Mouse (Mus musculus) neural tube, embryonic 15.5 days (tissue): ENCODE results near the gene Ppm1a. TPM values are rescaled to one million over a fixed set of nuclear protein-coding genes. Genes with fewer than 3 reads are reported as not detected.
A peak's percentile ranks its signal among the peaks of the same experiment; 100 is the strongest.

Source experiments
- ATAC-seq: fragments of 200-750 bp; cut with Nextera tagmentation; 2 replicates; pipeline ENCODE4 v1.8.0; 2017; ENCODE audit warnings: mild to moderate bottlenecking, moderate TSS enrichment, moderate library complexity; ENCODE audit not compliant: low FRiP score
- H3K27ac ChIP-seq: fragments of 300-500 bp; sonication (generic); replicated peaks from 2 replicates; pipeline ENCODE4 v1.5.1; 2015; ENCODE audit warnings: mild to moderate bottlenecking, inconsistent platforms
- H3K27me3 ChIP-seq: fragments of 300-500 bp; sonication (generic); replicated peaks from 2 replicates; pipeline ENCODE4 v1.6.1; 2015; ENCODE audit warnings: inconsistent platforms
- H3K36me3 ChIP-seq: fragments of 300-500 bp; sonication (generic); 2 replicates; pipeline ENCODE4 v1.6.1; 2015; ENCODE audit warnings: inconsistent platforms
- H3K4me1 ChIP-seq: fragments of 300-500 bp; sonication (generic); 2 replicates; pipeline ENCODE4 v1.6.1; 2015; ENCODE audit warnings: inconsistent platforms
- H3K4me2 ChIP-seq: fragments of 300-500 bp; sonication (generic); 2 replicates; pipeline ENCODE4 v1.6.1; 2015; ENCODE audit warnings: inconsistent platforms, mild to moderate bottlenecking, moderate library complexity
- H3K4me3 ChIP-seq: fragments of 300-500 bp; sonication (generic); replicated peaks from 2 replicates; pipeline ENCODE4 v1.5.1; 2015; ENCODE audit warnings: mild to moderate bottlenecking, inconsistent platforms
- H3K9ac ChIP-seq: fragments of 300-500 bp; sonication (generic); replicated peaks from 2 replicates; pipeline ENCODE4 v1.6.1; 2015; ENCODE audit warnings: mild to moderate bottlenecking, inconsistent platforms
- H3K9me3 ChIP-seq: fragments of 300-500 bp; sonication (generic); replicated peaks from 2 replicates; pipeline ENCODE4 v1.6.1; 2016; ENCODE audit warnings: inconsistent platforms
- WGBS: fragments of 180-500 bp; shearing (Covaris S2); methylation state at CpG from one replicate; pipeline ENCODE4 v1.1.7; 2015; ENCODE audit warnings: mixed read lengths; 5-methylcytosine and 5-hydroxymethylcytosine counted together
- polyA plus RNA-seq: library from polyadenylated mRNA; unstranded; fragments of >200 nt; fragmentation: Nextera tagmentation; extraction: Ambion mirVana; gene quantifications from 2 replicates; pipeline ENCODE4 v1.2.1, GENCODE M21; 2015

Gene Ppm1a
- polyA plus RNA-seq, 1 experiment from 2014 or later, result 68.7 TPM

DNA sequence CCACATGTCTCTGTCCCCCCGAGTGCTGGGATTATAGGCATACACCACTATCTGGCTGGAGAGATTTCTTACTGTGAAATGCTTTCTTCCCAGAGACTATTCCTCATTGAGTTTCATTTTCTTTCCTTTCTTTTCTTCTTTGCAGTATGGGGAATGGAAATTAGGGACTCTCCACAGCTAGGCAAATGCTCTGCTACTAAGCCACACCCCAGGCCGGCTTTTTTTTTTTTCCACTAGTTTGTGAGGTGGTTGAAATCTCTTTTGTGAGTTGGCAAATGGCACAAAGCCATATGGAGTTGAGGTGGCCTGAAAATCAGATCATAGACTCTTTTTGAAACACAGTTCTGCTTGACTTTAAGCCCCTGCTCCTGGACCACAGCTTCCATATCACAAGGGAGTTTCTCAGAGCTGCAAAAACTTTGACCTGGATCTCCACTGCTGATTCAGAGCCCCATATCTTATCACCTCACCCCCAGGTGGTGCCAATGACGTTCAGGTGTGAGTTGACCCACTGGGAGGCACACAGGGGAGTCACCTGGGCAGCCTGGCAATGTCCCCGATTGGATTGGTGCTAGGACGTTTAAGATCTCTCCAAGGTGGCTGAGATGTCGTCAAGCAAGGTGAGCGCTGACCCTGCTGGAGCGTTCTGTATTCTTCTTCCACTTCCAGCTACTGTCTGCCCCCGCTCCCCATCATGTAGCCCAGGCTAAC, 71.7 kb downstream of the Ppm1a start:
- Histone ChIP-seq H3K4me2 (no peak overlapping the region), H3K36me3 (no peaks in the 10 kb centered on the region), H3K4me1 (peaks cover 9% of the 10 kb centered on the region), H3K27me3 (peaks cover 8% of the 10 kb centered on the region; the same call in 1 of the 2 replicates), H3K27ac (no peak overlapping the region), H3K9me3 (no peaks in the 10 kb centered on the region), H3K9ac (no peak overlapping the region), H3K4me3 (no peak overlapping the region)
- 80% methylated on average over 9 of the region's 9 CpGs for WGBS
- no peak for ATAC-seq

DNA sequence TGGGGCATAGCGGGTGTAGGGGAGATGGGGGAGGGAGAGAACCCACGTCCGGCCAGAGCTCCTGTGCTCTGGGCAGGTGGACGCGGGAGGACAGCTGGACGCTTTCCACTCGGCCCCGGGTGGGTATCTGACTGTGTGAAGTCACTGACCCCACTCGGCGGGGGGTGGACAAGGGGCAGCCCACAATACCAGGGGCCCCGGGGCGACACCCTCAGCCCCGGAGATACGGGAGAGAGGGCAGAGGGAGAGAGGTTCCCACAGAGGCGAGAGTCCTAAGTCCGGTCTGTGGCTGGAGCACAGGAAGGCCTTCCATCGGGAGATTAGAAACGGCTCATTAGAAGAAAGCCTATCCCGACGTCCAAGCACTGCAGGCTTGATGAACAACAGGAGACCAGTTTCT, 72.5 kb downstream of the Ppm1a start:
- no peak overlapping the region for H3K4me3 ChIP-seq
- no peak overlapping the region for H3K9ac ChIP-seq
- H3K36me3 ChIP-seq, result no peaks in the 10 kb centered on the region
- no peak for ATAC-seq
- H3K9me3 ChIP-seq, result no peaks in the 10 kb centered on the region
- peaks cover 9% of the 10 kb centered on the region for H3K4me1 ChIP-seq
- H3K27ac ChIP-seq, result no peak overlapping the region
- whole genome bisulfite sequencing, result 70% methylated on average over 20 of the region's 20 CpGs
- no peak overlapping the region for H3K4me2 ChIP-seq
- peaks cover 8% of the 10 kb centered on the region; the same call in 1 of the 2 replicates for H3K27me3 ChIP-seq

DNA sequence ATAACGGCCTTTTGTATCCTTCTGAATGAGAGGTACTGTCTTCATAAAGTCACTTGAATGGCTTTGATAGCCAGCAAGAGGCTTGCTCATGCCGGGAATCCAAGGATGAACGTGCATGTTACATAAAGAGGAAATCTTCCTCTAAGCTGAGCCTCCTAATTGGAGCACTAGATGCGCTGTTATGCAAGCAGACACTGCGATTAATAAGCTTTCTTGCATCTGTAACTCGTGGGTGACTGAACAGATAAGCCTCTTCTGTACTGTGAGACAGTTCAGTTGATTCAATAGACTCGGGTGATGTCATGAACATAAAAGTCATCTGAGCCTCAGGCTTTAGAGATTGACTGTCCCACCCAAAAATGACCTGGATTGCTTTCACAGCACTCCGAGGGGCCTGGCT, 73.1 kb downstream of the Ppm1a start:
- no peaks in the 10 kb centered on the region for H3K9me3 ChIP-seq
- H3K9ac ChIP-seq, result no peak overlapping the region
- 51% methylated on average over 8 of the region's 8 CpGs for WGBS
- peaks cover 8% of the 10 kb centered on the region; the same call in 1 of the 2 replicates for H3K27me3 ChIP-seq
- ATAC-seq, result no peak
- H3K4me1 ChIP-seq, result peaks cover 9% of the 10 kb centered on the region
- no peak overlapping the region for H3K4me2 ChIP-seq
- no peaks in the 10 kb centered on the region for H3K36me3 ChIP-seq
- no peak overlapping the region for H3K4me3 ChIP-seq
- H3K27ac ChIP-seq, result no peak overlapping the region

DNA sequence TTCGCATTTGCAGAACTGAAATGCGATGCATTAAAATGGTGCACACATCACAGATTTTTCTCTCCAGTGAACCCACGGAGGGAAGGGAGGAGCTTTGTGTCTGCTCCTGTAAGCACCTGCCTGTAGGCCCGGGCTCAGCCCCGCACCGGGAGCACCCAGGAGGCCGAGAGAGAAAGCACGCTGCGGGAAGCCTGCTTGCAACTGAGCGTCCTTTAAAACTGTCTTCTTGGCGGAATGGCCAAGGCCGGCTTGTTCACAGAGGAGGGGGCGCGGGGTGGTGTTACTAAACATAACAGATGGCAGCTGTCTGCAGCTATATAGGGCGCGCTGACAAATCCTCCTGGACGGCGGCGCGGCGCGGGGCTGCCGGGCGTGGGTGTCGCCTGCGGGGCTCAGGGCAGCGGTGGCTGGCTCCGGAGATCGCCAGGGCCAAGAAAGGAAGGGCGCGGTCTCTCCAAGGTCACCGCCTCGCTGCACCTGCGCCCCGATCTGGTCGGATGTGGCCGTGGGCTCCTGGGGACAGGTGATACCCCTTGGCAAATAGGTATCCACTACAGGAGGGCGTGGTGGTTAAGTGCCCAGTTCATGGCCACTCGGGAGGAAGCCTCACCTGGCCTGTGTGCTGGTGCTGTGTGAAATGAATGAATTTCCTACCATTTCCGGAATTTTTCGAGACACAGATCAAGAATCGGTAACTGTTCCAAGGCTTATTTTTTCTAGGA, 74.6 kb downstream of the Ppm1a start:
- H3K9ac ChIP-seq, result peak overlapping the region; percentile 51
- no peaks in the 10 kb centered on the region for H3K9me3 ChIP-seq
- peaks cover 8% of the 10 kb centered on the region; the same call in 1 of the 2 replicates for H3K27me3 ChIP-seq
- peaks cover 9% of the 10 kb centered on the region for H3K4me1 ChIP-seq
- H3K4me3 ChIP-seq, result peak overlapping the region; percentile 42
- H3K36me3 ChIP-seq, result no peaks in the 10 kb centered on the region
- peak overlapping the region; percentile 65 for H3K27ac ChIP-seq
- H3K4me2 ChIP-seq, result peak overlapping the region; percentile 81
- ATAC-seq, result peak; percentile 80
- WGBS, result 6% methylated on average over 42 of the region's 42 CpGs

DNA sequence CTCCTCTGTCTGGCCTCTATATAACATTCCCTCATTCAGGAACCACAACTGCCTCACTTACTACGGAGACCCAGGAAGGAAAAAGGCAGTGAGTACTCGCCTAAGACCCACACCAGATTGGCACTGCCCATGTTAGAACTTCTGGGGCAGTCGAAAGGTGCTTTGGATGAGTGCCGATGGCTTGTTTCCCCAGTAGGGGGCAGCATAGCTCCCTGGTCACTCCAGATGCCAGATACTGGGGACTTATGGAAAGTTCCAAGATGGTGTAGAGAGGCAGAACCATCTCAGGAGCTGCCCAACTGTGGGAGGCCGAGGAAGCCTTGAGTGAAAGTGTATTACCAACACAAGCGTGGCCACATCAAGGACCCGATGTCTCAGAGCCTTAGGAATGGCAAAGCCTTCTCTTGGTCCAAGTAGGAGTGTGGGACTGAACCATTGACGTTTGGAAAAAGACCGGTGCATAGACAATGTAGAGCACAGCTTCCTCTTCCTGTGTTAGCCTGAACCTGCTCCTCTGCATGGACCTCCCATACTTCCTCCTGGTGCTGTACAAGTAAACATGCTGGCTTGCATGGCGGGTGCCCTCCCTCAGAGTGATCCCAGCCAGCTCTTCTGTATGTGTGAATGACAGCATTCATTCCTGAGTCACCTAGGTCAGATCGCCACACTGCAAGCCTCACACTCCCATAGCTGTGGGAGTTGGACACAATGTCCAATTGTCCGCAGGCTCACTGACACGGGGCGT, 77.7 kb downstream of the Ppm1a start:
- no peaks in the 10 kb centered on the region for H3K36me3 ChIP-seq
- peaks cover 4% of the 10 kb centered on the region; the same call in 1 of the 2 replicates for H3K27me3 ChIP-seq
- no peak overlapping the region for H3K4me3 ChIP-seq
- no peaks in the 10 kb centered on the region for H3K9me3 ChIP-seq
- 78% methylated on average over 14 of the region's 14 CpGs for WGBS
- H3K27ac ChIP-seq, result no peak overlapping the region
- ATAC-seq, result no peak
- H3K4me1 ChIP-seq, result peaks cover 9% of the 10 kb centered on the region
- no peak overlapping the region for H3K9ac ChIP-seq
- no peak overlapping the region for H3K4me2 ChIP-seq

DNA sequence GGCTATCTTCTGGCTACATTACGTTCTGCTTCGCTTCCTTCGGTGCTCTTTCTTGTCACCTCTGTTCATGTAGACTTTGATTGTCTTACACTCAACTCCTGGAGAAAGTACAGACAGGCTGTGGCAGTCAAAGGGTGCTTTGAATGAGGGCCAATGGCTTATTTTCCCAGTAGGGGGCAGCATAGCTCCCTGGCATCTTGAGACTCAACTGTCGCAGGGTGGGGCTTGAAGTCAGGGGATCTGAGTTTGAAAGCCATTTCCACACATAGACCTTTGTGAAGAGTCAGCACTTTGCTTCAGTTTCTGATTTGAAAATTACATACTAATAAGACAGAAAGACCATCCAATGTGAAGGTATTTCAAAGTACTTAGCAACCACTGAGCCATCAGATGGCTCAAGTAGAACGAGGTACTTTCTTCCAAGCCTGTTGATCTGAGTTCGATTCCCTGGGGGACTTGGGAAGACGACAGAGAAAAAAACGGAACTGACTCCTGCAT, 78.3 kb downstream of the Ppm1a start:
- ATAC-seq, result no peak
- H3K4me2 ChIP-seq, result no peak overlapping the region

DNA sequence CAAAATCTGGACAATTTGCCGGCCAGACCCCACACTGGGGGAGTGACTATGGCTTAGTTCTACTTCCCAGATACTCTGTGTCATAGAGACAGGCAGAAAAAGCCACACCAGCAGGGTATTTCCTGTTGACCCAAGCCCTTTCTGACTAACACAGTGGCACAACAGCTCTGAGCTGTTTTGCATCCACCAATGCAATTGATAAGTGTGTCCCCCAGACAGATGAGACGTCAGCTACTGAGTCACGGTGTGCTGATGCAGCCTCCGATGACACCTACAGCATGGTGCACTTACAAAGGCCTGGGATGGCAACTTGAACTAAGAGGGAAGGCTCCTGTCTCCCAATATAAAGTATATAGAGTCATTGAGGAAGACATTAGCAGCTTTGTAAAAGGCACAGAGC, 80.0 kb downstream of the Ppm1a start:
- Histone ChIP-seq H3K4me2 (no peak overlapping the region), H3K27me3 (peaks cover 3% of the 10 kb centered on the region; the same call in 1 of the 2 replicates), H3K9me3 (no peaks in the 10 kb centered on the region), H3K27ac (no peak overlapping the region), H3K9ac (no peak overlapping the region), H3K36me3 (no peaks in the 10 kb centered on the region), H3K4me1 (no peaks in the 10 kb centered on the region), H3K4me3 (no peak overlapping the region)
- 84% methylated on average over 4 of the region's 4 CpGs for WGBS
- no peak for ATAC-seq

More for the DNA sequence above, 78.3 kb downstream of the Ppm1a start:
- peaks cover 3% of the 10 kb centered on the region; the same call in 1 of the 2 replicates for H3K27me3 ChIP-seq
- WGBS, result 86% methylated on average over 8 of the region's 8 CpGs
- H3K9ac ChIP-seq, result no peak overlapping the region
- peaks cover 9% of the 10 kb centered on the region for H3K4me1 ChIP-seq
- H3K4me3 ChIP-seq, result no peak overlapping the region
- no peak overlapping the region for H3K27ac ChIP-seq
- no peaks in the 10 kb centered on the region for H3K36me3 ChIP-seq
- no peaks in the 10 kb centered on the region for H3K9me3 ChIP-seq

DNA sequence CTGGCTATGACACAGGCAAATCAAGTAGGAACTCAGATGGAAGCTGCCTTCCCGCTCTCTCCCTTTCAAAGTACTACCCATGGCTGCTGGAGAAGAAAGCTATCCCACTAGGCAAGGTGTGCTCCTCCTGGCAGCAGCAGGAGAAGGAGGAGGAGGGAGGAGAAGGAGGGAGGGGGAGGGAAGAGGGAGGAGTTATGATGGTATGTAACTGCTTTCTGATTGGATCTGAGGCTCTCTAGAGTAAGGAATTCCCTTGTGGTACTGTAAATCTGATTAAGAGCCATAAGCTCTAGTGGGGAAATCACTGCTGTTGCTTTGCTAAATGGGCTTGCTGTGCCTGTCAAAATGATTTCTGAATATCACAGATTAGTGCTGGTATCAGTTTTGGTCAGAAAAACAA, 84.2 kb downstream of the Ppm1a start:
- no peak overlapping the region for H3K4me2 ChIP-seq
- no peak overlapping the region for H3K27ac ChIP-seq
- 95% methylated on average over 1 of the region's 1 CpGs for WGBS
- no peak overlapping the region for H3K9ac ChIP-seq
- no peak for ATAC-seq
- no peaks in the 10 kb centered on the region for H3K36me3 ChIP-seq
- H3K4me3 ChIP-seq, result no peak overlapping the region
- no peaks in the 10 kb centered on the region for H3K9me3 ChIP-seq
- peaks cover 22% of the 10 kb centered on the region for H3K27me3 ChIP-seq
- peaks cover 6% of the 10 kb centered on the region; the same call in 1 of the 2 replicates for H3K4me1 ChIP-seq

DNA sequence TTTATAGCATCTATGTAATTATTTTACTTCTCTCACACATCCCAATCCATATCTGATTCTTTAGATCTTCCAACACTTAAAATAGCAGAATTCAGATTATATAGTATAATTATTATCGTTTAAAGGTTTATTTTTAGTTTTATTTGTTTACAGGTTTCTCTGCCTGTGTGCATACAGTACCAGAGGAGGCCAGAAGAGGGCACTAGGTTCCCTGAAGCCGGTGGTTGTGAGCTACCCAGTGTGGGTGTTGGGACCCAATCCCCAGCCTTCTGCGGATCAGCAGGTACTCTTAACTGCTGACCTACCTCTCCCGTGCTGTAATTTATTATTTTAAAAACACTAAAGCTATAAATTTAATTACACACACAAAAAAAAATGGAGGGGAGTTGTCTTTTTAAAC, 85.9 kb downstream of the Ppm1a start:
- no peak overlapping the region for H3K4me3 ChIP-seq
- H3K9me3 ChIP-seq, result no peaks in the 10 kb centered on the region
- H3K4me1 ChIP-seq, result peaks cover 6% of the 10 kb centered on the region; the same call in 1 of the 2 replicates
- no peak for ATAC-seq
- H3K27me3 ChIP-seq, result peaks cover 36% of the 10 kb centered on the region
- H3K36me3 ChIP-seq, result no peaks in the 10 kb centered on the region
- WGBS, result 86% methylated on average over 4 of the region's 4 CpGs
- H3K9ac ChIP-seq, result no peak overlapping the region
- no peak overlapping the region for H3K27ac ChIP-seq
- H3K4me2 ChIP-seq, result no peak overlapping the region

DNA sequence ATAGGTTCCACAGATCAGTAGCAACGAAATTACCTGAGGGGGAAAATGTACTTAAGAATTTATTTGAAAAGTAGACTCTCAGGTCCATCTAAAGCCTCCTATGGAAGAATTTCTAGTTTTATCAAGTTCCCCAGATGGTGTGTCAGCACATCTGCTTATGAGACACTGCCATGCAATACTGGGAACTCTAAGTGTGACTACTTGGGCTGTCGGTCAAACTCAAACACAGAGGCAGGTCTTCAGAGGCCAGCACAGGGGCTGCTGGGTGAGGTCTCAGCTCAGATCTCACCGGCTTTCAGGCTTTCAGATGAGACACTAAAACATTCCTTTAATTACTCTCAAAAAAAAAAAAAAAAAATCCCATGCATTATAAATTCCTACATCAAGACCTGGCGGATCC, 86.3 kb downstream of the Ppm1a start:
- no peak for ATAC-seq
- H3K9ac ChIP-seq, result no peak overlapping the region
- no peaks in the 10 kb centered on the region for H3K9me3 ChIP-seq
- peaks cover 6% of the 10 kb centered on the region; the same call in 1 of the 2 replicates for H3K4me1 ChIP-seq
- no peak overlapping the region for H3K27ac ChIP-seq
- H3K4me3 ChIP-seq, result 0 out of 2 replicates have a peak overlapping the region, but pooled peaks have one; percentile 28
- peak overlapping the region; percentile 56 for H3K4me2 ChIP-seq
- H3K27me3 ChIP-seq, result peaks cover 40% of the 10 kb centered on the region
- 83% methylated on average over 4 of the region's 4 CpGs for WGBS
- H3K36me3 ChIP-seq, result no peaks in the 10 kb centered on the region

DNA sequence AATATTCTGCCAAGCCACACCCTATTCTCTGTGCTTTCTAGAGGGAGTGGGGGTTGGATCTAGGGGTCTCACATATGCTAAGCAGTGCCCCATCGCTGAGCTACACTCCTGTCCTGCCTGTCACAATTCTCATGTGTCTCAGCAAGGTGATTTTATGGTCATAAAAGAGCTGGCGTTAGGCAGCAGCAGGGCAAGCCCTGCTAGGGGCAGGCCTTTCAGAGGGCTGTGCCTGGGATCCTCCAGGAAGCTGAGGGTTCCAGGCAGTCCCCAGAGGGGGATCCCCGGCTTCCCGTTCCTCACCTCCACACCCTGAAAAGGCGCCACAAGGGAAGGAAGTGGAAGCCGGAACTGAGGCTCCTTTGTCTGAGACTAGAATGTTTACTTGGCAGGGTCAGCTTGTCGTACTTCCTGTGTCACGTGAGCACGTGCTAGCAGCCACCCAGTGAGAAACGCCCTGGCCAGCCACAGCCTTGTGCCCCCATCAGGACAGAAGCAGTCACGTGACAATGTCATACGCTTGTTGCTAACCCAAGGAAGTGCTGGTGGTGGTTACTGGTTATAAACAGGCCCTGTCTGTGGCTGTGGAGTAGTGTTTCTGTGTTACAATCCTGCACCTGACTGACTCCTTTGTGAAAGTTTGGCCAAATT, 86.8 kb downstream of the Ppm1a start:
- 0 out of 2 replicates have a peak overlapping the region, but pooled peaks have one; percentile 28 for H3K9ac ChIP-seq
- no peaks in the 10 kb centered on the region for H3K9me3 ChIP-seq
- peak overlapping the region; percentile 56; the same call in 1 of the 2 replicates for H3K27ac ChIP-seq
- no peaks in the 10 kb centered on the region for H3K36me3 ChIP-seq
- peak overlapping the region; percentile 28 for H3K4me3 ChIP-seq
- H3K4me2 ChIP-seq, result peak overlapping the region; percentile 56
- peaks cover 6% of the 10 kb centered on the region; the same call in 1 of the 2 replicates for H3K4me1 ChIP-seq
- WGBS, result 16% methylated on average over 12 of the region's 12 CpGs
- peaks cover 44% of the 10 kb centered on the region for H3K27me3 ChIP-seq
- ATAC-seq, result peak; percentile 55
